Mouse (Mus musculus) heart, postnatal 4 days (tissue): Measurements from ENCODE around the gene Cdkal1. TPM values are rescaled to one million over a fixed set of nuclear protein-coding genes. Genes with fewer than 3 reads are reported as not detected.

Experiments used
- DNase-seq: peaks from one replicate; pipeline ENCODE4 v3.0.0; 2021
- total RNA-seq, 2 experiments: library from RNA; stranded (reverse); gene quantifications; 2 replicates each; pipeline ENCODE4 v1.2.3; 2021

The Cdkal1 gene
- 10 to 100 TPM; 36.4 to 39.5 TPM for total RNA-seq

DNA sequence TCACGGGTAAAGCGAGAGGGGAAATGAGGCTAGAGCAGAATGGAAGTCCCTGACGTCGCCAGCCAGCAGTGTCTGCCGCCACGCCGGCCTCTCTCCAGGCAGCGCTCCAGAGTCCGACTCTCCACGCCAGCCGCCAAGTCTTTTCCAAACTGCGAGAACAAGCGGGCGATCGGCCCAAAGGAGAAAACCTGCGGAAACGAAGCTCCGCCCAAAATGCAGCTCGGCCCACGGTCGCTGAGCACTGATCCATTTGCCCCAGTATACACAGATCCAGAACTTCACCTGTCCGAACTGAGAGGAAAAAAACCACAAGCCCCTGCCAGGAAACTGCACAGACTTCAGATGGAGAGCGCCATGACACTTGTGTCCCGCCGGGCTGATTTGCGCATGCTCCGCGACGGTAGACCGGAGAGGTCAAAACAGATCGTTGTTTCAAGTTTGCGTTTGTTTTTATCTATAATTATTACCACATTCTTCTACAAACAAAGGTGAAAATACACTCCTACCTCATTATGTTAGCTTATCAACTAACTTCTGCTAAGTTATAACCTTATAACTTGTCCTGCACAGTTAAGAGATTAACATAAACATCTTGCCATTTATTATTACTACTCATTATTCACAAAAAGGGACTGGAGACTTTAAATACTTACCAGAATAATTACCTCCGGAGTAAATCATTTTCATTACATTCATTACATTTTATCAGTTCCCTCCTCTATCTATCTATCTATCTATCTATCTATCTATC is at the start of gene Cdkal1:
Cdkal1 (minus strand) TSS at position 394 of the 751 bp plus-strand sequence.
- DNase-seq = peak; percentile 89

DNA sequence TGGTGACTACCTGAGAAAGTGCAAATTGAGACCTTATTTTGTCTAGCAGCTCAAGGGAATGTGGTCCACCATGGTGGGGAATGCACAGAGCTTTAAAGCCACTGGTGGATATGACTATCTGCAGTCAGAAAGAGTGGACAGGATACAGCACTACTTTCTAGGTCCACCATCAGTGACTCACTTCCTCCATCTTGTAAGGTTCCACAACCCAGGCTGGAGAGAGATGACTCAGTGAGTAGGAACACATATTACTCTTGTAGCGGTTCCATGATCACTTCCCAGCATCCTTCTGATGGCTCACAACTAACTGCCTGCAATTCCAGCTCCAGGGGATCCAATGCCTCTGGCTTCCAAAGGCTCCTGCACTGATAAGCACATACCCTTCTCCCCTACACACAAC is 47.9 kb upstream of the Cdkal1 start:
- no peak for DNase-seq

DNA sequence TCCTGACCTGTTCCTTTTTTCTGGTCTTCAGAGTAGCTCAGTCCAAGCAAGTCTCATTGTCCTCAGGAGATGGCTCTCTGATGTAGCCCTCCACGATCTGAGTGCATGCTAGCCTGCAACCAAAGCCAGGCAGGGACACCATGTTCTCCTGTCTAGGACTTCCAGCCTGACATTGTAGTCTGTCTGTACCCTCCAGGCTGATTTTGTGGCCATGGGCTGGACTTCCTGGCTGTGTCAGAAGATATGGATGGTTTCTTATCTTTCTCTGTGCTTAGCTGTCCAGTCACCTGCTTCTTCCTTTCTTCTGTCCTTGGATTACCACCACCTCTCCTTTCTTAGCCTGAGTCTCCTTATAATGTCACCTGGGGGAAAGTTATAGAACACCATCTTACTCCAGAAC is 47.2 kb upstream of the Cdkal1 start:
- DNase-seq = no peak

DNA sequence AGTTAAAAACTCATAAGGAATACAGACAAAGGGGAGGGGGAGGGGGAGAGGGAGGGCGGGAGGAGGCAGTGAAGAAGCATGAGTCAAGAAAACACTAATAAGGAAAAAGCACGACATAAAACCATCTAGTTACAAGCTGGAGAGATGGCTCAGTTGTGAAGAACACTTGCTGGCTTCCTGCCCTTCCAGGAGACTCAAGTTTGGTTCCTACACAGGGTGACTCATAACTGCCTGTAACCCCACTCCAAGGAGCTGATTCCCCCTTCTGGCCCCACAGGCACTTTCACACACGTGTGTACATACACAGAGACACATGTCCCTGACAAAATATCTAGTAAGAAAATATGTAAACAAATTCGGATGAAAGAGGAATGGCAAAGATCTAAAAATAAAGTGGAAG is 46.2 kb upstream of the Cdkal1 start:
- no peak for DNase-seq

DNA sequence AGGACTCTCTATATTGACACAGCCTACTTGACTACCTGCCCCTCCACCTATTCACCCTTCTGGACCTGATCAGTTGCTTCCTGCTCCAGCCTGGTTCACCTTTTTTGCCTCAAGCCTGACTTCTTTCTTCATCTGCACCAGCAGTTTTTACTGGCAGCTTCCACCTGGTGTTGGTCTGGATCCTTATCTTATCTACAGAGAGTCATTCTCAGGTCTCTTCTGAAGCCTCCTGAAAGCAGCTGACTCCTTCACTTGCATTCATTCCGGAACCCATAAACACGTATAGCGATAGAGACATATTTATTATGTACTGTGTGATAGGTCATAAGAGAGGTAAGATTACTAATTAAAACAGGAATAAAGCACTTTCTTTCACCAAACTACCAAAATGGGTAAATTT is 11.3 kb upstream of the Cdkal1 start:
- DNase-seq = no peak

DNA sequence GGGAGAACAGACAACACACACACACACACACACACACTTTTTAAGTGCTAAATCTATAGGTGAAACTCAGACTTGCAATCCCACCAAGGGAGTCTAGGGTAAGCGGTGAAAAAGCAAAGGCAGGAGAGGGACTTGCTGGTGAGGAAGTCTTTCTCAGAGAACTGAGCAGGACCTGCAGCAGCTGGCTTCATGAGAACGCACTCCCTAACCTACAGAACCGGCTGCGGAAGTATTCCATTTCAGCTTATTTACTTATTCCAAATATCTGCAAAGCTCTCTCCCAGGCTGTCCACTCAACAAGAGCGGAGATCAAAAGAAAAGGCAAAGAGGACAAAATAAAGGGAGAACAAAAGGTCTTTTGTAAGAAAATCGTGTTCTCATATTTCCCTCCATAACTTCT is 8.9 kb upstream of the Cdkal1 start:
- DNase-seq = no peak

DNA sequence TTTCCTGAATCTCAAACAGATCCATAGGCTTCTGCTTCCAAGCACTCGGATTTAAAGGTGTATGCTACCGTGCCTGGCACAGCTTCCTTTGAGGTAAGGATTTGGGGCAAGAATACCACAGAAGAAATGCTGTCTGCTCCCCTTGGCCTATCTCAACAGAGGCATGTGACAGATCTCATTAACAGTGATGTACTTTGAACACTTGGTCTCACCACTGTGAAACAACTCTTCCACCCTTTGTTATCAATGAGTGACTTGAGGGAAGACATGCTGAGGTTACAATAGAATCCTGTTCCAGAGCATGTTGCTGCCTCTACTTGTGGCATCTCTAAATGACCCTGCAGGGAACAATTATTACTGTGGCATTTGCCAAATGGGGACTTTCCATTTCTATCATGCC is 4.6 kb upstream of the Cdkal1 start:
- no peak for DNase-seq

DNA sequence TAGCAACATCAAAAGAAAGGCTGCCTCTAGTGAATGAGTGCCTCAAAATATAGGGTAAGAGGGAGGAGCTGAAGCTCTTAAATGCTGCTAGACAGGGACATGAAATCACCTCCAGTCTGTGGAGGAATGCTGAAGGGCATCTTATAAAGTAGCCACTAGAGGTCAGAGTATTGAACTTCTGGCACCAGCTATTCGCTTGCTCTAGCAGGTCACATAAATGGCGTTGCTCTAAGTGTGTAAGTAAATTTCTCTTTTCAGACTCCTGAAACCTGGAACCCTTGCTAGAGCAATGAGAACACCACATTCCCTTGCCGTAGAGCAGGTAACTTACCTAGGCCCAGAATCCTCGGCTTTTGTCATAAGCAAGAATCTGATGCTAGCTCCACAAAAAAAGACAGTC is 2.0 kb upstream of the Cdkal1 start:
- DNase-seq = peak; percentile 19

DNA sequence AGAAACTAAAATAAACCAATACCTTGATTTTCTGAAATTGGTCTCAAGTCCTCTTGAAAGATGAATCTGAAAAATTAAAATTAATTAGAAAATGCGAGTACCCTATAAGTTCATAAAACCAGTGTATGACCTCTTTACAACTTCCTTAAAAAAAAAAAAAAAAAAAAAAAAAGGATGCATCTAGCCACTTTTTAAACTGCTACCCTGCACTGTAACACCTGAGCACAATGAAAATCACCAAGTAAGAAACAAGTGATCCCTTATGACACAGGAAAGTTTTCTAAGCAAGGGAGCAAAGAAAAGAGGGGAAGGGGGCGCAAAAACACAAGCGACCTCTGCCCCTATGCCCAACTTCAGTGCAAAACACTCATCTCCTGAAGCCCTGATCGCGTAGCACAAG is 598 bp downstream of the Cdkal1 start:
- DNase-seq = no peak

DNA sequence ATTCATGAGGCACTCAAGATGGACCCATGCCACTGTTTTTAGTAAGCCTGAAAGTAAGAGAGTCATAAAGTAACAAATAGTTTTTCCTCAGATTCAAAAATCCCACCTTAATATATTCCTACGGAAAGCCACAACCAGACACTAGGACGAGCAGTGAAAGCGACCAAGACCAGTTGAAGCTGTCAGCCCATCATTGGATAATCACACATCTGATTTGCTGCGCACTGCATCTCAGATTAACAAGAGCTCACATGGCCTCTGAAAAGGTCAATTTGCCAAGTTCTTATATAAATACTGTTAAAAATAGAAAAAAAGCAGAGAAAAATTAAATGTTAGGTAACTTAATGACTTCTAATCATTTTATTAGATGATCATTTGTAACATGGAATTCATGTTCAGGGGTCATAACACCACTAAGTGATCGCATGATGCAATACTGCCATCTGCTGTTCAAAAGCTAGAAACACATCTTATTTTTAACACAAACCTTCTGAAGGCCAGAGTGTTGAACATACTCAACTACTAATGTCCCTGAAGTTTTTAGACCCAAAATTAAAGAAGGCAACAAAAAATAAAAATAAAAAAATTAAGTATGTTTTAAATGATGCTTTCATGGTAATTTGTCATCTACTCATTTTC is 16.9 kb downstream of the Cdkal1 start:
- no peak for DNase-seq

DNA sequence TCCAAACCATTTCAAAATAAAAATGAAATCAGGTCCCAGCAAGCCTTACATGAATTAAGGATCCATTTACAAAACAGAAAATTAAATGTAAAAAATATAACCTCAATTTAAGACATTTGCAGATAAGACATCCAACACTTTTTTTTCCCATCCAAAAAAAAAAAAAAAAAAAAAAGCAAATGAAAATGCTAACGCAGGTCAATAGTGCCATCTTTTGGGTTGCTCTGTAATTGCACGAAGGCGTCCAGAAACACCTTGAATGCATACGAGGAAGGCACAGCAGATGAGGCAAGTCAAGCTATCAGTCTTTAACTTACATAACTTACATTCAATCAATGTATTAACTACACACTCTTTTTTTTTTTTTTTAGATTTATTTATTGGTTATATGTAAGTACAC is 20.3 kb downstream of the Cdkal1 start:
- peak; percentile 62 for DNase-seq

DNA sequence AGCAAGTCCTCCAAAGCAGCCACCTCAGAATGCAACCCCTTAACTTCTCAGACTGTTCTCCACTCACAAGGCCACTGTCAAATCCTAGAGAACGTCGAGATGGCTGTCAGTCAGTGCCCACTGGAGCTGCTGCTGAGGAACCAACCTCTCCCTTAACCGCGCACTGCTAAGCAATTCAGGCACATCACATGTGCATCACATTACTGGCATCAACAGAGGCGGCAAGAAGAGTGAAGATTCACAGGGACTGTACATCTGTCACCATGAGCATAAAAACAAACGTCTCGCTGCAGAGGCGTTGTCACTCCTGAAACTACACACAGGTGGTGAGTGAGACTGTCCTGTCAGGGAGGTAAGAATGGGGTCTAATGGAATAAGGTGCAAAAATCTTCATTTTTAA is 21.7 kb downstream of the Cdkal1 start:
- no peak for DNase-seq

DNA sequence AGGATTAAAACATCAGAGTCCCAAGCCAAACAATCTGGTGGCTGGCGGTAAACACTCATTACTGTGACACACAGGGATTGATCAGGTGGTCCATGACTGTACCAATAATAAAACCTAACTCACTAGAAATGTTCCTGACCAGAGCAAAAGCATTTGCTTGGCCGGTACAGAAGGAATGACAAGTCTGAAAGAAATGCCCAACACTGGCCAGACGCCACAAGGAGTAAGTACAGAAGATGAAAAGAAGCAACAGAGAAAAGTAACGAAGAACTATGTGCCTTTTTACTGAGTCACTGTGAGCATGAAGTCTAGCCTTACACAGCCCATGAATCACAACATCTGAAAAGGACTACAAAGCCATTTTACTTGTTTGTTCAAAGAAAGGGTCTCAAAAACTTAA is 24.3 kb downstream of the Cdkal1 start:
- DNase-seq = no peak

DNA sequence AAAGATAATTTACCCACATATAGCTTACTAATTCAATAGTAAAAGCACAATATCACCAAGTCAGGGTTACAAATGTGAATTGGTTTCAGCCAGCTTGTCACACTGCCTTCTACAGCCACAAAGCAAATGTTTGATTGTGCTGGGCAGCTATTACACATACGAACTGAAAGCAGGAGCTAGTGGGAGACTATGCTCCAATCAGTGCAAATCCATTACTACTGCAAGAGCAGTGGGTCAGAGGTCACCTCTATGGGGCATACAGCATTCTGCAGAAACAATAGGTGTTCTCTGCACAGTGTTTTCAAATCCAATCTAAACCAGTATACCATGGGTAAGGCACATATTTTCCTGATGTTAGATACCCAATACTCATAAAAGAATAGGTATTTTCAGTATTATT is 27.4 kb downstream of the Cdkal1 start:
- no peak for DNase-seq

DNA sequence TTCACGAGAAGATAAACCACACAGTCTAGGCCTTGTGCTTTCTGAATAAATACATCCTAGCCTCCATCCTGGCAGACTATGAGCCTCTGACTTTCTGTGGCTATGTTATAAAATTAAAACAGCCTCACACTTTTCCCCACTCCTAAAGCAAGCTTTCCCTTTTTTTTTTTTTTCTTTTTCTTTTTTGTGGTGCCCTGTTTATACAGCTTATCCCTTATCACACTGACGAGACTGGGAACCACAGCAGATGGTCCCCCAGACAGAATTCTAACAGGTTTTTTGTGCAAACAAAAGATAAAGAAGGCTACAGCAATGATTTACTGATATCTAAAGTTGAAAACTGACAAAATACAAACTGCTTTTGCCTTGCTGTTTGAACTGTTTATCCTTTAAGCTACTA is 29.0 kb downstream of the Cdkal1 start:
- DNase-seq = no peak

DNA sequence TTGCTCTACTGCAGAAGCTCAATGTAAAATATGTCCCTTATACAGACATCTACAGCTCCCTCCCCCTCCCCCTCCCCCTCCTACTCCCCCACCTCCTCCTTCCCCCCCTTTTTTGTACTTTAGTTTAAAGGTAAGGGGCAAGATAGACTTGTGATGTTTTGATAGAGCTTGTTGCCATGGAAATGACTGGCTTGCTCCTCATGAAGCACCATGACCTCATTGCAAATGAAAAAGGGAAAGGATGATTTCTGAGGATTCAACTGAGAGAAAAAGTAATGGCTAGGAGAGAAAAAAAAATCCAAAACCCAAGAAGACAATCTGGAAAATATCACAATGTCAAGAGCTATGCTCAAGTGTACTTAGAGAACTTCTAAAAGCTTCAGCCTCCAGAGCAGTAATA is 29.4 kb downstream of the Cdkal1 start:
- no peak for DNase-seq

DNA sequence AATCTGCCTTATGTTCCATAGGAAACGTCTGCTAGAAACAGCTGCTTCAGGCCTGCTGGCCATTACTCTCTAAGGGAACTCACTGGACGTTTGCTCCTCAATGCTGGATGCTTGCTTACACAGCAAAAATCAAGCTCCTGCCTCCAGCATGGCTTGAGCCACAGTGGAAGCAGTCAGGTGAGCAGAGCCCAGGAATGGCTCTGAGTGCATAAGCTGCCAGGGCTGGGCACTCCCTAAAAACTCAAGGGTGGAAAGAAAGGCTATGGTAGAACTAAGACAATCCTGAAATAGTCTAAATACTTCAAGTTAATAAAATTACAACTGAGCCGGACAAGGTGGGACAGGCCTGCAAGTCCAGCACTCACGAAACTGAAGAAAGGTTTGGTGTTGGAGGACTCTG is 30.7 kb downstream of the Cdkal1 start:
- DNase-seq = no peak

DNA sequence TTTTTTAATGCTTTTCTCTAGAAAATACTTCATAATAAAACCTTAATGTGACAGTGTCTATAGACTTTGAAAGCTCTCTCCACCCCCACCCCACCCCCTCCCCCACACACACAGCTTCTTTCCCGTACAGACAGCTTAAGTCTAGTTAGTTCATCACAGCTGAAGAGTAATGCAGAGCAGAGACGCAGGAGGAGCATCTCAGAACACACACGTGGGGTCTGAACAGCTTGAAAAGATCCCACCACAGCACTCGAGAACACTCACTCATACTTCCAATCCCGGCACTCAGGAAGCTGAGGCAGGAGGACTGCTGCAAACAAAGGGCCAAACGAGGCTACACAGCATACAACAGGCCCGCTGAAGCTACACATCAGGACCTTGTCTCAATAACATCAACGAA is 31.1 kb downstream of the Cdkal1 start:
- DNase-seq = no peak

DNA sequence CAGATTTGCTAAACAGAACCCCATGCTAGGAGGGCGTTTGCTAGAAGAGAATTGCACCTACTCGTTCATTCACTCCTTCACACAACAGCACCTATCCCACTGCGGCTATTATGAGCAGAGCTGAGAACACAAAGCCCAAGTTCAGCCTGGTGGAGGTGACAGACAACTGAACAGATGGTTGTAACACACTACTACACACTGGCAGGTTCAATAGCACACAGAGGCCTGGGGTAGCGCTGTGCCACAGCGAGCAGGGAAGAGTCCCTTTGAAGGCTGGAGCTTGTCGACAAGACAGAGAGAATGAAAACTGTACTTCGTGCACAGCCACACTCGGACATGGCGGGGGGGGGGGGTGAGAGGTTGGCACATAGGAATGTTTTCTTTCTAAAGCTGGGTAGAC is 31.6 kb downstream of the Cdkal1 start:
- peak; percentile 8 for DNase-seq

DNA sequence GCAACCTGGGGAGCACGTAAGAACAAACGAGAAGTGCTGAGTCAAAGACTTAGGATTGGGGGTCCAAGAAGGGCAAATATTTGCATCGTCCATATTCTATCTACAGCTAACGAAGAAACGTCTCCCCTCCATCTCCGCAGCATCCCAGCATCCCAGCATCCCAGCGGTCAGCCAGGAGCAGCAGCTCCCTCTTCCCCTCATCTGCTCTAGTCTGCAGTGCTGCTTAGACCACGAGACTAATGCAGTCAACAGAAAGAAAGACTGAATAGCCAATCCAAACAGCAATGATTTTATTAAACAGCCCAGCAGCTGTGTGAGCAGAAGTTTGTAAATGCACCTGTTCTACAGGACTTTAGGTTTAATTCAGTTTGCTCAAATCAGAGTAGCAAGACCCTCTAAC is 32.0 kb downstream of the Cdkal1 start:
- no peak for DNase-seq

DNA sequence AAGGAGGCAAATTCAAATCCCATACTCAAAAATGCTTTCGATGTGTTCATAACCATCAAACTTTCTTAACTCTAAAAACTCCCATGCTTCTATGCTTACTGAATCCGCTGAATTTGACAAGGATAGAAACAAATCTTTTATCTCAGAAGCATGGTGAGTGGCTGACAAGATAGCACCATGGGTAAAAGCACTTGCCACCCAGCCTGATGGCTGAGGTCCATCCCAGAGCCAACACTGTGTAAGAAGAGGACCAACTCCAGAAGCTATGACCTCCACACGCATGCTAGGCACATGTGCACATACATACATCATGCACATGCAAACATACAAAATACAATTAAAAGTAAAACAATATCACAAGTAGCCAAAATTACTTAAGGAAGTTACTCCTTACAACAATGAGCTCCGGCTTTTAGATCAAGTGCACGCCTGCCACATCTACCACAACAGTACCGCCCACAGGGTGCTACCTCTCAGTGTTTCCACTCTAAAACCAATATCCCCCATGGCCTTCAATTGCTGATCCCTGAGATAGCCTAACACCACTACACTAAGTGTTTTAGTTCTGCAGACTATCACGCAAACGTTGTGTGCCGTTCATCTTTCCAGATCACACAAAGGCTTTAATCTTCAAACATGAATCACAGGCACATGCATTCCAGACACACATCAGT is 35.4 kb downstream of the Cdkal1 start:
- DNase-seq = no peak

DNA sequence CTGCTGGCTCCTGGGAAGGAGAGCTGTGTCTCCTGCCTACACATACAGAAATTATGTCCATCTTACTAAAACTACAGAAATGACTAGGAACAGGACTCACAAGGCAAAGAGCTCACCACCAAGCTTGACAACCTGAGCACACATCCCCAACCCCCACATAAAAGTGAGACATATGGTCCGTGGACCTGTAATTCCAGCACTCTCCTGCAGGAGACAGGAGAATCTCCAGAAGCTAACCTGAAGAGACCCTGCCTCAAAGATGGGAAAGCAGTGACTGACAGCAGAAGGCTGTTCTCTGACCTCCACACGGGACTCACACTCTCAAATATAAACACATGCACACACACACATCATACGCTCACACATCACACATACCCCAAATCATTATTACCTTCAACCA is 36.3 kb downstream of the Cdkal1 start:
- no peak for DNase-seq

DNA sequence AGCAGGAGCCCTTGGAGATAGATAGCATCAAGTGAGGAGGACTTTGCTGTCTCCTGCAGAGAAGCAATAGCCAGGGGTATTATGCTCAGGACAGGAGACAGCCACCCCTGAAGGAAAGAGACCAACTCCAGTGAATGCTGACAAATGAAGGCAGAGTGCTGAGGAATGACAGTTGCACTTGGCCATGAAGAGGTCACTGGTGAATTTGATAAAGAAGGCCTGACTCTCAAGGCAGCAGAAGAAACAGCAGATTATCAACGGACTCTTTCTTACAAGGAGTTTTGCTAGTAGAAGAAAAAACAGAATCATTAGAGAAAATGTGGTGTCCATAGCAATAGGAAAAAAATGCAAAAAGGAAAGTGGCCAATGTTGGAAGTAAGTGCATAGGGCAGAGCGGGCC is 37.2 kb downstream of the Cdkal1 start:
- DNase-seq = no peak

DNA sequence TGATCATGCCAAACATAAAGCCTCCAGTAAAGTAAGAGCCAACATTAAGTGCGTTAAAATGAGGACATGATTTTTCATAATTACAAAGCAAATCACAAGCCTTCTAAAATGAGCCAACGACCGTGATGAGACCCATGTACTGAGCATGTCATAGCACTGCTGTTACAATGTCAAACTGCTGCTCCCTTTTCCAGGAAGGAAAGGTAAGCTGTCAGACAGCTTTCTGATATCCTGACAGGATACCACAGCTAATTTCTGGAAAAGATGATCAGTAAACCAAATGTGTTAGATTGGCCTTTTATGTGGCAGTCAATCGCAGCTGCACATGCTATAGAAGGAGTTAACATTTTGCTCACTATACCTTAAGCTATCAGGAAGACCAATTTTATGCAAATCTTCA is 44.7 kb downstream of the Cdkal1 start:
- no peak for DNase-seq
